8 mouse cellular contexts compared by ENCODE assay signal in genomic region chr2:167894948-167895372, GRCm38 (mm10). TPM values are rescaled to one million over a fixed set of nuclear protein-coding genes. Genes with fewer than 3 reads are reported as not detected.
DNase-seq lines count a peak whose midpoint lies in the region; ATAC-seq lines count a peak whose summit lies in the region.

No protein-coding gene starts in this region.

- H3K27ac ChIP-seq in hindbrain, embryonic 12.5 days, result no peak overlapping the region

- WGBS in hindbrain, embryonic 12.5 days, result under 1% methylated on average over 30 of the region's 30 CpGs

- no peak overlapping the region for H3K9ac ChIP-seq in hindbrain, embryonic 12.5 days

- peaks cover 9% of the 10 kb centered on the region for H3K4me1 ChIP-seq in hindbrain, embryonic 12.5 days

- no peaks in the 10 kb centered on the region for H3K36me3 ChIP-seq in hindbrain, embryonic 12.5 days

- no peaks in the 10 kb centered on the region for H3K9me3 ChIP-seq in hindbrain, embryonic 12.5 days (replicated peaks)

- peak; percentile 51 for ATAC-seq in hindbrain, embryonic 12.5 days (ENCODE audit: low FRiP score)

- peak; percentile 47 for DNase-seq in MEL-GATA-1-ER (ENCODE audit: extremely low read depth, low read depth)
- DNase-seq in cerebellum, adult 9-10 months, result peak; percentile 69
- peak; percentile 34 to 82 for DNase-seq in frontal cortex, postnatal 10 days (ENCODE audit: low spot score in 2 of 2)
- DNase-seq in layer of hippocampus, postnatal 14 days (ENCODE audit: low spot score in 2 of 2), result peak; percentile 87 to 92
- peak; percentile 89 for DNase-seq in lung, postnatal 10 days
- DNase-seq in ovary, postnatal 36 days (ENCODE audit: low spot score), result peak; percentile 84
- DNase-seq in thymus, postnatal 14 days, result peak; percentile 88

- peaks cover 33% of the 10 kb centered on the region for H3K27me3 ChIP-seq in hindbrain, embryonic 12.5 days

- no peak overlapping the region for H3K4me3 ChIP-seq in hindbrain, embryonic 12.5 days

- peak overlapping the region; percentile 41 for H3K4me2 ChIP-seq in hindbrain, embryonic 12.5 days (replicated peaks)

RNA-seq across cellular contexts. Expression of gene Ptpn1, which starts 36.9 kb away (rescaled TPM):
- 96.9 and 118 TPM in 2 replicates for polyA plus RNA-seq in hindbrain, embryonic 12.5 days (2016; fragmentation: Nextera tagmentation; extraction: Ambion mirVana)
- total RNA-seq in layer of hippocampus, postnatal 14 days (2021), result 10 to 100 TPM; 65.4 to 67.7 TPM
